Mouse (Mus musculus): Measurements from ENCODE around the gene Olfr1325.
"Not testable (repeated sequence)": the region's sequence is repeated elsewhere in the genome, so short reads cannot be mapped to it uniquely, and the experiment has no call there.

DNA sequence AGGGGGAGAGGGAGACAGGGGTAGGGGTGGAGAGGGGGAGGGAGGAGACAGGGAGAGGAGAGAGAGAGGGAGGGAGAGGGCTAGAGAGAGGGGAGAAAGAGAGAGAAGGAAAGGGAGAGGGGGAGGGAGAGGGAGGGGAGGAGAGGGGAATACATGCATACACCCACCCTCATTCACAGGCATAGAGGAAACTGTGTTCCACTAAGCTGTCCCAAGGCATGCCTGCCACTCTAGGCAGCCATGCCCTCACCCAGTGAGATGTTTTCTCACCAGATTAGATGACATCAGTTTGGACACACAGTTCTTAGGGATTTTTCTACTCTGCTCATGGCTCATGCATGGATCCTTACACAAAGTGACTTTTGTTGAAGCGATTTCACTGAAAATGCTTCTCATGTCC, 53.9 kb downstream of the Olfr1325 start:
- not testable (repeated sequence) for TF ChIP-seq CTCF (IDR thresholded peaks at IDR 0.05; ENCODE audit: extremely low read depth, insufficient read depth, insufficient read length, insufficient replicate concordance); POLR2A (IDR thresholded peaks at IDR 0.05; ENCODE audit: low read depth, low read length)
